Mouse (Mus musculus): ENCODE measurements around the gene Tmem186.

DNA sequence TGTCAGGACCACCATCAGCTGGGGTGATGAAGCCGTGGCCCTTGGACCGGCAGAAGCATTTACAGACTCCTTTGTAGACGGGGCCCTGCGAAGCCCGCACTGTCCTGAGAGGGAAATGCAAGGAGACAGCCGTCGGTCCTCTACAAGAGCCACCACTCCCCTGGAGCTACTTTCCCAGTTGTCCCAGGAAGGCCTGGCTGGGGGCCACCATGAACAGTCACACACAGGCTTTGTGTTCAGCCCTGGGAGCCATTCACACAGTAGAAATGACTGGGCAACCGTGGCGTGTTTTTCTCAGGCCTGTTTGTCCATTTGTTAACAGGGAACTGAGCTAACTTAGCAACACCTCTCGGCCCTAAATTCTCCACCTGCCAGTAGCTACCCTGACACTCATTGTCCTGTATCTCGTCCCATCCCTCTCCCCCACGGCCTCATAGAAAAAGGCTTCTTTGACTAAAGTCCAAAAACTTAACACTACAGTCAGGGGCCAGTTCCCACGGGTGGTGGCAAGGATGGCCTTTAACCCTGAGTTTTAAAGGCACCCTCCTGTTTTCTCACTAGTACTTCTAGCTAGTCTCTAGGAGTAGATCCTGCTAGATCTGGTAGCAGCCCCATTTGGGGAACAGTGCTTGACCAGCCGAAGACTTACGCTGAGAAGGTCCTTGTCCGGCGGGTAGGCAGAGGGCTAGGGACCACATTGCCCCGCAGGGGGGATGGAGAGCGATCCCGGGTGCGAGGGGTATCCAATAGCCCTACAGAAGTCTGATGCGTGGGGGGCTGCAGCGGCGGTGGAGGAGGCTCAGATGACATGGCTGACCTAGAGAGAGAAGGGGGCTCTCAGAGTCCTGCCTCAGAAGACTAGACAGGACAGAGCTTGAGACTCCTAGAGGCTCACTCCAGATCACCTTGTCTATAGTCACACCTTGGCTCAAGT lies 26.4 kb upstream of the Tmem186 start:
- TF ChIP-seq CTCF (IDR thresholded peaks at IDR 0.05; ENCODE audit: borderline replicate concordance, control insufficient read depth, extremely low read depth, insufficient read depth, low read length, poor library complexity) (no peak), POLR2A (IDR thresholded peaks at IDR 0.05; ENCODE audit: control insufficient read depth, extremely low read depth, insufficient read depth, low read length, poor library complexity) (no peak)
